Mouse (Mus musculus): ENCODE results near the gene Poglut1.
"Not testable (repeated sequence)": the region's sequence is repeated elsewhere in the genome, so short reads cannot be mapped to it uniquely, and the experiment has no call there.

Poglut1 gene

GRCm38 (mm10) chr16:38536544-38537146, 13.4 kb downstream of the Poglut1 start:
- peak; percentile 40 for DNase-seq

- DNase-seq, result no peak
Measured at GRCm38 (mm10) chr16:38526264-38526663, 23.8 kb downstream of the Poglut1 start.

GRCm38 (mm10) chr16:38522129-38523084, 27.7 kb downstream of the Poglut1 start, which contains the start of gene Timmdc1:
TSS of gene Timmdc1 (minus strand) at chr16:38522663.
- peak; percentile 97 for DNase-seq

- no peak for DNase-seq
Measured at GRCm38 (mm10) chr16:38521211-38521987, 28.7 kb downstream of the Poglut1 start.

- DNase-seq, result no peak
Measured at GRCm38 (mm10) chr16:38519140-38519539, 30.9 kb downstream of the Poglut1 start.

- no peak for DNase-seq
Measured at GRCm38 (mm10) chr16:38510846-38511245, 39.2 kb downstream of the Poglut1 start.

- DNase-seq, result peak; percentile 47
Measured at GRCm38 (mm10) chr16:38506041-38506634, 43.9 kb downstream of the Poglut1 start.

DNA sequence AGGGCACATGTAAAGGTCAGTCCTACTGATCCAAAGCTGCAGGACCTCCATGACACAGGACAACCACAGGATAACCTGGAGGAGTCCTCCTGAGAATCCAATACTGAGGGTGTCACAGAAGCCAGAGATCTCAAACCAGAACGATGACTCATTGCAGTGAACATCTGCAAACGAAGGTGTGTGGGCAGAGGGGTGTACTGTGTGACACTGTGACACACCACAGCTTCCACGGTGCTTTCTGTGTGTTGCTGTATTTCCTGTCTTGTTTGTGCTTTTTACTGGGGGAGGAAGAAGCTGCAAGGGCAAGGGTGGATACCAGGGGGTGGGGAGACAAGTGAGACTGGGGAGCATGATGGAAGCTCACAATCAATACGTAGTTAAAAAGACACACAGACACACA, 46.5 kb downstream of the Poglut1 start:
- no peak for DNase-seq

DNA sequence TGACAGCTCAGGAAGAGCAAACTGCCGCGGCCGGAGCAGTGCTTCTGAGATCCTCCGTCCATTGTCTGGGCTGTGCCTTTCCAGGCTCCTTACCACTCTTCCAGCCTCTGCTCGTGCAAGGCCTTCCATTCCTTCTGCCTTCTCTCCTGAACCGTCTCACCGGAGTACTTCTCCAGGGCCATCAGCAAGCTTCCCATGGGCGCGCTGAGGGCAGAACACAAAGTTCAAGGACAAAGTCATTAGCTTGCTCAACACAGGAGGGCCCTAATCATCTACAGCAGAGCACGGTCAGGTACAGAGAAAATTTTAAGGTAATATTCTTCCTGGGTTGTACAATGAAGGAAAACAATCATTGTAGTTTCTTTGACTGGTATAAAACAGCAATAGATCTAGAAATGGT, 47.6 kb downstream of the Poglut1 start:
- DNase-seq, result no peak

DNA sequence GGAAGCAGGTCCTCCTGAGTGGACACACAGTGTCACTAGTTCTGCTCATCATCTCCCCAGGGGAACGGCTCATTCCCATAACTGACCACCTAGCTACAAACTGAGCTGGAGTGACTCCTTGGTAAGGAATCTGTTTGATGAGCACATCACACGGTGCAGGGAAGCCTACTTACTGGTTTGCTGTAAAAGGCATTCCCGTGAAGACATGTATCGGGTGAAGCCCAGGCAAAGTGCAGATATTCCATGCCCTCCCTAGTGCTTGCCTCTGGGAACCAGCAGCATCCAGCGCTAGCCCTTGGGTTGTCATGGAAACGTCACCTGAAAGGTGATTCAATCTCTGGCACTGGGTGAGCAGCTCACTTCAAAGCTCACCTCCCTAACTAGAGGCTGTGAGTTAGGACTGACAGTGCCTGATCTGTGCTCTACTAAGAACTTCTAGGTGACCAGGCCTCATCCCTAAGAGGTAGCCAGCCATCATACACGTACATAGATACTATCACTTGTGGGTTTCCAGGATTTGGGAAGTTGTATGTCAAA, 53.4 kb downstream of the Poglut1 start:
- DNase-seq, result no peak

- no peak for DNase-seq
Measured at GRCm38 (mm10) chr16:38493890-38494289, 56.2 kb downstream of the Poglut1 start.

GRCm38 (mm10) chr16:38492551-38492950, 57.5 kb downstream of the Poglut1 start:
- no peak for DNase-seq

GRCm38 (mm10) chr16:38483582-38484309, 66.3 kb downstream of the Poglut1 start:
- no peak for DNase-seq

DNA sequence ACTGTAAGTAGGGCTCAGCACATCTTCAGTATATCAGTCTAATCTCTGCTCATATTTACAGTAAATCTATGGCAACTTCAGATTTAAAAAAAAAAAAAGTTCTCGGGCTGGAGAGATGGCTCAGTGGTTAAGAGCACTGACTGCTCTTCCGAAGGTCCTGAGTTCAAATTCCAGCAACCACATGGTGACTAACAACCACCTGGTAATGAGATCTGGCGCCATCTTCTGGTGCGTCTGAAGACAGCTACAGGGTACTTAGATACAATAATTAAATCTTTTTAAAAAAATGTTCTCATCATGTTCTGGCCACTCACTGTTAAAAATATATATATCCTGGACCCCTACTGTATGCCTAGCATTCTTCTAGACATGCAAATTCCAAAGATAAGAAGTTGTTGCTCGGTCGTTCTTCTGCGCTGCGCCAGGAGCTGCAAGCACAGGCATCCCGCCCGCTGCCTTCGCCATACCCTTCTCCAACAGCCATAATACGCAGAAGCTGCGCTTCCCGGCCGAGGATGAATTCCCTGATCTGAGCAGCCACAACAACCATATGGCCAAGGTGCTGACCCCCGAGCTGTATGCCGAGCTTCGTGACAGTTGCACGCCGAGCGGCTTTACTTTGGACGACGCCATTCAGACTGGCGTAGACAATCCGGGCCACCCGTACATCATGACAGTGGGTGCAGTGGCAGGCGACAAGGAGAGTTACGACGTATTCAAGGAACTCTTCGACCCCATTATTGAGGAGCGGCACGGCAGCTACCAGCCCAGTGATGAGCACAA, 67.1 kb downstream of the Poglut1 start:
- DNase-seq, result no peak

DNA sequence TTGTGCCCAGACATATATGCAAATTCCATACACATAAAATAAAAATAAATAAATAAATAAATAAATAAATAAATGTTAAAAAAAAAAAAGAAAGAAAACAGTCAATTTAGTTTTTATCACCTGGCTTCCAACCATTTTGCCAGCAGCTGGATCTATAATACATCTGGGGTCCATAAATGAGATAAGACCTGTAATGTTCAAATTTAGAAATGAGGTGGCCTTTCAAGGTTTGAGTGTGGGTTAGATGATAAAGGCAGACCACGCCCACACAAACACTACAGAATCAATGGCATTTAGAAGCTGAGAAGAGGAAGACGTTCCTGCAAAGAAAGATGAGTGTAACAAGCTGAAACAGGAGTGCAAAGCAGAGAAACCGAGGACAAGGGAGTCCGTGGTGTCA, 68.7 kb downstream of the Poglut1 start:
- DNase-seq, result no peak

DNA sequence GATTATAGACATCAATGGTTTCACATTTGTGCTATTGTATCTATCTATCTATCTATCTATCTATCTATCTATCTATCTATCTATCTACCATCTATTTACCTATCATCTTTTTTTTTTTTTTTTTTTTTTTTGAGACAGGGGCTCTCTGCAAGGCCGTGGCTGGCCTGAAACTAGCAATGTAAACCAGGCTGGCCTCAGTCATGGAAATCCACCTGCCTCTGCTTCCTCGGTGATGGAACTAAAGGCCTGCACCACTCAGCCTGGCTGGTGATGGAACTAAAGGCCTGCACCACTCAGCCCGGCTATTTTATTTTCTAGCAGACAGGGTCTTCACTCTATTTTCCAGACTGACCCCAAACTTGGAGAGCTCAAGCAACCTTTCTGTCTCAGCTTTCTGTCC, 71.8 kb downstream of the Poglut1 start:
- DNase-seq, result no peak

GRCm38 (mm10) chr16:38477241-38477608, 72.8 kb downstream of the Poglut1 start:
- not testable (repeated sequence) for DNase-seq

- DNase-seq, result peak; percentile 30
Measured at GRCm38 (mm10) chr16:38476312-38477240, 73.5 kb downstream of the Poglut1 start.

GRCm38 (mm10) chr16:38475681-38476311, 74.3 kb downstream of the Poglut1 start:
- DNase-seq, result no peak
